Mouse (Mus musculus) kidney, adult 2 months (tissue): ENCODE results near the gene Fam76a.

Experiments used
- CTCF ChIP-seq: fragments of 200-500 bp; conservative IDR thresholded peaks from 2 replicates; pipeline ENCODE4 v1.5.1; 2011; ENCODE audit warnings: low read depth, mild to moderate bottlenecking, control low read depth, low read length, moderate library complexity, mixed read lengths; ENCODE audit not compliant: insufficient read depth, insufficient read length
- POLR2A ChIP-seq: fragments of 200-500 bp; IDR thresholded peaks from one replicate; pipeline ENCODE4 v1.6.1; 2011; ENCODE audit warnings: low read depth, low read length, control low read depth

DNA sequence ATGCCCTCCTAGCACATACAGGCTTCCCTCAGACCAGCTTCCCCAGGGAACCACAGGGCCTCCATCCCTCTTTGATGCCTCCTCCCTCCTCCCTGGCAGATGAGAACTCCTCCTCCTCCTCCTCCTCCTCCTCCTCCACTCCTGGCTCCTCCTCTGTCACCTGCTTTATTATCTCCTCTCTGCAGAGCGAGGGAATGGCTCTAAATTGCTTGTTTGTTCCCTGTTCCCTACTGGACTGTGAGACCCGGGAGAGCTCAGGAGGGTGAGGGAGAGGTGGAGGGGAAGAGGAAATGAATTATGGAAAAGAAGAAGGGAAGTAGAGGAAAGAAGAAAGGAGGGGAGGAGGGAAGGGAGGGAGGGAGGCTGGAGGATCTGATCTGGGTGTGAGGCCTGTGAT lies 33.0 kb upstream of the Fam76a start:
- TF ChIP-seq CTCF (no peak), POLR2A (no peak)
